Mouse (Mus musculus): ENCODE measurements around the gene Radil. TPM values are rescaled to one million over a fixed set of nuclear protein-coding genes. Genes with fewer than 3 reads are reported as not detected.

Gene Radil
- 14.2 and 20.1 TPM in 2 replicates for polyA plus RNA-seq (2014; fragmentation: Nextera tagmentation; extraction: Ambion mirVana)

DNA sequence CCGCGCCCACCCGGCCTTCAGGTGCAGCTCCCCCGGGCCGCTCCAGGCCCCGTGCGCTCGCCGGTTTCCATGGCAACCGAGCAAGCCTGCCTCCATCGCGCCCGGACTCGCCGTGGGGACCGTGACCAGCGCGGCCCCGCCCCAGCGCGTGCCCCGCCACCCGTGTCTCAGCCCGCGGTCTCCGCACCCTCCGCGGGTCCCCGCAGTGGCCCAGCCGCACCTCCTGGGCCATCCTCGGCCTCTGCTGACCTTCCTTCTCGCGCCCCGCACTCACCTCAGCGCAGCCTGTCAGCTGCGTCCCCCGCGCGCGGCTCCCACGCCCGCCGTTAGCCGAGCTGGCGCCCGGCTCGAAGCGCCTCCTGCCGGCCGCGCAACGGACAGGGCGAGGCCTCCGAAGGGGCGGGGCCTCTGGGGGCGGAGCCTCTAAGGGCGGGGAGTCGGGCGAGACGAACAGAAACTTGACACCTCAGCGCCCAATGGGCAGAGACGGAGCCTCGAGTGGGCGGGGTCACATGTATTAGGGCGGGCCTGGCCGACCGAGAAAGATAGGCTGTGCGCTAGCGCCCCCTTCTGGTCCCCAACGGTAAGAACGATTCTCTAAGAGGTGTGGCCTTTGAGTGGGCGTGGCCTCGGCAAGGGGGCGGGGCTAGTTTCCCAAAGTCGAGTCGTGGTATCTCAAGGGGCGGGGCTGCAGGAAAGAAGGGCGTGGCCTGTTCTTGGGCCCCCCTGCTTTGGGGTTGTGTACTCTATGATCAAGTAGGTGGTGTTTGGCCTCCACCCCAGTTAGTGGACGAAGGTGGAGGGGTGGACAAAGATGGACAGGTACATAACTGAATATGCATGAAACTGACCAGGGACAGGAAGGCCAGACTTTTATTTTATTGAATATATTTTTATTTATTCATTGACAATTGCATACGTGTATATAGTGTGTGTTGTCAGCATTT is at the start of gene Radil:
Gene Radil (minus strand): TSS at position 393 of the 947 bp plus-strand sequence.
- H3K27me3 ChIP-seq (ENCODE audit: control insufficient read depth, insufficient read depth, low read length): no peaks in the 10 kb centered on the region
- H3K9ac ChIP-seq (replicated peaks; ENCODE audit: low read depth, low read length): peak within 1 kb of the TSS; percentile 72
- no peaks in the 10 kb centered on the region for H3K9me3 ChIP-seq (ENCODE audit: control insufficient read depth, low read length)
- ATAC-seq (ENCODE audit: low read depth): peak; percentile 92
- 2% methylated on average over 80 of the region's 80 CpGs for WGBS
- peak within 1 kb of the TSS; percentile 69 for H3K4me3 ChIP-seq (ENCODE audit: low read depth, low read length)
- H3K27ac ChIP-seq (ENCODE audit: low read depth, low read length): peak within 1 kb of the TSS; percentile 46; the same call in 1 of the 2 replicates
- H3K36me3 ChIP-seq (ENCODE audit: control insufficient read depth, insufficient read depth, low read length): no peaks in the 10 kb centered on the region
- H3K4me1 ChIP-seq (ENCODE audit: control insufficient read depth, insufficient read depth, low read length): peaks cover 15% of the 10 kb centered on the region
- H3K4me2 ChIP-seq (ENCODE audit: low read depth, low read length): peak within 1 kb of the TSS; percentile 92

DNA sequence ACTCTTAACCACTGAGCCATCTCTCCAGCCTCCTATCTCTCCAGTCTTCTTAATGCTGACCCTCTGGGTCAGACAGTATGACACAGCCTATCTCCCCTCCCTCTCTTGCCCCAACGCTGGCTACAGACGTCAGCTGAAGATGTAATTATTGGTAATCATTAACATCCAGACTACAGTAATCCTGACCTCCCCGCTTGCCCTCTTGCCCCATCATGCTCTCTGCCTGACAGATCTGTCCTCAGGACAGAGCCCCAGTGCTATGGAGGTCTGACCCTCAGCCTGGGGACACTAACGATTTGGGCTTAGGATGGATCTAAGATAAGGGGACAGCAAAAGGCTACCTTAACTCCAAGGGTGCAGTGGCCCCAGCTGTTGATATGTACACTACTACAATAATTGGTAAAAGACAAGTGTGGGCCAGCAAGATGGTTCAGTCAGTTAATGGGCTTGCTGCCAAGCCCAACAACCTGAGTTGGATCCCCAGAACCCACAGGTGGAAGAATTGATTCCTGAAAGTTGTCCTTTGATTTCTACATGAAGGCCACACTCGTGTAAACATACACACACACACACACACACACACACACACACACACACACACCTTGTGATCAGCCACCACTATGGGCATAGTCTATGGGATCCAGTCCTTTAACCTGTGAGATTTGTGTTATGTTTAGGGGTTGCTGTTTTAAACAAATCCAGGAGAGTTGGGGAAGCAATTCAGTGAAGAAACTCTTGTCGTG is 46.9 kb upstream of the Radil start:
- no peaks in the 10 kb centered on the region for H3K36me3 ChIP-seq (ENCODE audit: control insufficient read depth, insufficient read depth, low read length)
- H3K9ac ChIP-seq (replicated peaks; ENCODE audit: low read depth, low read length): no peak overlapping the region
- 73% methylated on average over 6 of the region's 6 CpGs for WGBS
- no peak overlapping the region for H3K4me3 ChIP-seq (ENCODE audit: low read depth, low read length)
- no peaks in the 10 kb centered on the region for H3K27me3 ChIP-seq (ENCODE audit: control insufficient read depth, insufficient read depth, low read length)
- no peaks in the 10 kb centered on the region for H3K9me3 ChIP-seq (ENCODE audit: control insufficient read depth, low read length)
- no peak overlapping the region for H3K4me2 ChIP-seq (ENCODE audit: low read depth, low read length)
- H3K4me1 ChIP-seq (ENCODE audit: control insufficient read depth, insufficient read depth, low read length): no peaks in the 10 kb centered on the region
- H3K27ac ChIP-seq (ENCODE audit: low read depth, low read length): no peak overlapping the region
- ATAC-seq (ENCODE audit: low read depth): no peak

- H3K27me3 ChIP-seq (ENCODE audit: control insufficient read depth, insufficient read depth, low read length): no peaks in the 10 kb centered on the region
- WGBS: 78% methylated on average over 6 of the region's 6 CpGs
- no peaks in the 10 kb centered on the region for H3K4me1 ChIP-seq (ENCODE audit: control insufficient read depth, insufficient read depth, low read length)
- no peak overlapping the region for H3K9ac ChIP-seq (replicated peaks; ENCODE audit: low read depth, low read length)
- no peak overlapping the region for H3K27ac ChIP-seq (ENCODE audit: low read depth, low read length)
- H3K4me2 ChIP-seq (ENCODE audit: low read depth, low read length): no peak overlapping the region
- ATAC-seq (ENCODE audit: low read depth): no peak
- H3K9me3 ChIP-seq (ENCODE audit: control insufficient read depth, low read length): no peaks in the 10 kb centered on the region
- H3K4me3 ChIP-seq (ENCODE audit: low read depth, low read length): no peak overlapping the region
- H3K36me3 ChIP-seq (ENCODE audit: control insufficient read depth, insufficient read depth, low read length): no peaks in the 10 kb centered on the region
These were observed 45.8 kb upstream of the Radil start for GRCm38 (mm10) chr5:142596723-142597122.

GRCm38 (mm10) chr5:142595698-142596097 is 44.8 kb upstream of the Radil start:
- no peaks in the 10 kb centered on the region for H3K9me3 ChIP-seq (ENCODE audit: control insufficient read depth, low read length)
- WGBS: 69% methylated on average over 3 of the region's 3 CpGs
- ATAC-seq (ENCODE audit: low read depth): no peak

GRCm38 (mm10) chr5:142590953-142591616 is 40.2 kb upstream of the Radil start:
- Histone ChIP-seq H3K27me3 (ENCODE audit: control insufficient read depth, insufficient read depth, low read length) (no peaks in the 10 kb centered on the region), H3K36me3 (ENCODE audit: control insufficient read depth, insufficient read depth, low read length) (no peaks in the 10 kb centered on the region), H3K27ac (ENCODE audit: low read depth, low read length) (peak overlapping the region; percentile 62), H3K4me2 (ENCODE audit: low read depth, low read length) (no peak overlapping the region), H3K9ac (replicated peaks; ENCODE audit: low read depth, low read length) (no peak overlapping the region), H3K4me3 (ENCODE audit: low read depth, low read length) (no peak overlapping the region), H3K9me3 (ENCODE audit: control insufficient read depth, low read length) (no peaks in the 10 kb centered on the region), H3K4me1 (ENCODE audit: control insufficient read depth, insufficient read depth, low read length) (no peaks in the 10 kb centered on the region)
- no peak for ATAC-seq (ENCODE audit: low read depth)
- WGBS: 56% methylated on average over 6 of the region's 6 CpGs

More at GRCm38 (mm10) chr5:142595698-142596097, 44.8 kb upstream of the Radil start:
- Histone ChIP-seq H3K36me3 (ENCODE audit: control insufficient read depth, insufficient read depth, low read length) (no peaks in the 10 kb centered on the region), H3K9ac (replicated peaks; ENCODE audit: low read depth, low read length) (no peak overlapping the region), H3K4me3 (ENCODE audit: low read depth, low read length) (no peak overlapping the region), H3K27ac (ENCODE audit: low read depth, low read length) (no peak overlapping the region), H3K27me3 (ENCODE audit: control insufficient read depth, insufficient read depth, low read length) (no peaks in the 10 kb centered on the region), H3K4me1 (ENCODE audit: control insufficient read depth, insufficient read depth, low read length) (no peaks in the 10 kb centered on the region), H3K4me2 (ENCODE audit: low read depth, low read length) (no peak overlapping the region)

- Histone ChIP-seq H3K4me2 (ENCODE audit: low read depth, low read length) (peak overlapping the region; percentile 26), H3K4me3 (ENCODE audit: low read depth, low read length) (no peak overlapping the region), H3K9me3 (ENCODE audit: control insufficient read depth, low read length) (no peaks in the 10 kb centered on the region), H3K27ac (ENCODE audit: low read depth, low read length) (peak overlapping the region; percentile 71), H3K36me3 (ENCODE audit: control insufficient read depth, insufficient read depth, low read length) (no peaks in the 10 kb centered on the region), H3K4me1 (ENCODE audit: control insufficient read depth, insufficient read depth, low read length) (0 out of 2 replicates have a peak, but pooled peaks cover 6% of the 10 kb centered on the region), H3K9ac (replicated peaks; ENCODE audit: low read depth, low read length) (no peak overlapping the region), H3K27me3 (ENCODE audit: control insufficient read depth, insufficient read depth, low read length) (no peaks in the 10 kb centered on the region)
- 19% methylated on average over 14 of the region's 14 CpGs for WGBS
- peak; percentile 95 for ATAC-seq (ENCODE audit: low read depth)
These were observed 32.8 kb upstream of the Radil start for GRCm38 (mm10) chr5:142583616-142584126.

- ATAC-seq (ENCODE audit: low read depth): peak; percentile 69; the same call in 1 of the 2 replicates
- Histone ChIP-seq H3K4me2 (ENCODE audit: low read depth, low read length) (no peak overlapping the region), H3K4me3 (ENCODE audit: low read depth, low read length) (no peak overlapping the region), H3K4me1 (ENCODE audit: control insufficient read depth, insufficient read depth, low read length) (0 out of 2 replicates have a peak, but pooled peaks cover 6% of the 10 kb centered on the region), H3K9me3 (ENCODE audit: control insufficient read depth, low read length) (0 out of 2 replicates have a peak, but pooled peaks cover 2% of the 10 kb centered on the region), H3K9ac (replicated peaks; ENCODE audit: low read depth, low read length) (no peak overlapping the region), H3K27ac (ENCODE audit: low read depth, low read length) (no peak overlapping the region), H3K36me3 (ENCODE audit: control insufficient read depth, insufficient read depth, low read length) (no peaks in the 10 kb centered on the region), H3K27me3 (ENCODE audit: control insufficient read depth, insufficient read depth, low read length) (no peaks in the 10 kb centered on the region)
- WGBS: 19% methylated on average over 5 of the region's 5 CpGs
These were observed 30.6 kb upstream of the Radil start for GRCm38 (mm10) chr5:142581517-142581916.

GRCm38 (mm10) chr5:142578192-142578591 is 27.3 kb upstream of the Radil start:
- 0 out of 2 replicates have a peak, but pooled peaks cover 3% of the 10 kb centered on the region for H3K4me1 ChIP-seq (ENCODE audit: control insufficient read depth, insufficient read depth, low read length)
- H3K9ac ChIP-seq (replicated peaks; ENCODE audit: low read depth, low read length): no peak overlapping the region
- H3K27me3 ChIP-seq (ENCODE audit: control insufficient read depth, insufficient read depth, low read length): no peaks in the 10 kb centered on the region
- no peak overlapping the region for H3K4me3 ChIP-seq (ENCODE audit: low read depth, low read length)
- 0 out of 2 replicates have a peak, but pooled peaks cover 2% of the 10 kb centered on the region for H3K9me3 ChIP-seq (ENCODE audit: control insufficient read depth, low read length)
- no peaks in the 10 kb centered on the region for H3K36me3 ChIP-seq (ENCODE audit: control insufficient read depth, insufficient read depth, low read length)
- no peak overlapping the region for H3K27ac ChIP-seq (ENCODE audit: low read depth, low read length)
- no peak overlapping the region for H3K4me2 ChIP-seq (ENCODE audit: low read depth, low read length)
- ATAC-seq (ENCODE audit: low read depth): no peak
- 93% methylated on average over 10 of the region's 10 CpGs for WGBS

Measured in neural tube, embryonic 14.5 days (tissue).